Mouse (Mus musculus): ENCODE data around the gene Dcaf8. TPM values are rescaled to one million over a fixed set of nuclear protein-coding genes. Genes with fewer than 3 reads are reported as not detected.

Gene Dcaf8
- polyA plus RNA-seq, 1 experiment from 2014 or later = 140 TPM

- no peaks in the 10 kb centered on the region for H3K27me3 ChIP-seq
- H3K27ac ChIP-seq (replicated peaks) = no peak overlapping the region
- H3K4me1 ChIP-seq = no peaks in the 10 kb centered on the region
- H3K9ac ChIP-seq = no peak overlapping the region
- no peak overlapping the region for H3K4me2 ChIP-seq (replicated peaks)
- no peak overlapping the region for H3K4me3 ChIP-seq (replicated peaks)
- ATAC-seq (ENCODE audit: insufficient number of reproducible peaks, low FRiP score, low TSS enrichment, low read depth) = no peak
- no peaks in the 10 kb centered on the region for H3K9me3 ChIP-seq (replicated peaks)
- 73% methylated on average over 7 of the region's 7 CpGs for WGBS
- H3K36me3 ChIP-seq = peaks cover 62% of the 10 kb centered on the region
Measured at GRCm38 (mm10) chr1:172179102-172179501, 31.2 kb downstream of the Dcaf8 start.

GRCm38 (mm10) chr1:172180881-172181280, 33.0 kb downstream of the Dcaf8 start:
- Histone ChIP-seq H3K4me2 (replicated peaks) (no peak overlapping the region), H3K36me3 (peaks cover 47% of the 10 kb centered on the region), H3K4me3 (replicated peaks) (no peak overlapping the region), H3K27me3 (no peaks in the 10 kb centered on the region), H3K9me3 (replicated peaks) (no peaks in the 10 kb centered on the region), H3K4me1 (no peaks in the 10 kb centered on the region), H3K9ac (no peak overlapping the region), H3K27ac (replicated peaks) (no peak overlapping the region)
- ATAC-seq (ENCODE audit: insufficient number of reproducible peaks, low FRiP score, low TSS enrichment, low read depth) = no peak
- 50% methylated on average over 4 of the region's 4 CpGs for WGBS

DNA sequence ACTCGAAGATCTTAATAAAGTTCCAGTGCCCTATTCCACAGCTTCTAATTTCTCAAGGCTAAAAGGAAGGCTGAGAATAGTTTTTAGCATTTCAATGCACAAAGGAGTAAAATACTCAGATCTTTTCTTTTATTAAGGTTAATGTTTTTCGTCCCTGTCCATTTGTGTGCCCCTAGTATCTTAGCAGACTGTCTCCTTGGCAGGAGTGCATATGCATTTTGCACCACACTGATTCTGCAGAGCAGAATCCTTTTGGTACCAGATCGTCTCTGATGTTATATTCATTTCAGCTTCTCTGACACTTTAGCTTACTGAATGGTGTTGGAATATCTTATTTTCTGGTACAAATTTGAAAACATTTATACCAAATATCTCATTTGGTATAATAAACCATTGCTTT, 33.9 kb downstream of the Dcaf8 start:
- H3K4me1 ChIP-seq = no peaks in the 10 kb centered on the region
- WGBS = 90% methylated on average over 3 of the region's 3 CpGs
- ATAC-seq (ENCODE audit: insufficient number of reproducible peaks, low FRiP score, low TSS enrichment, low read depth) = no peak
- H3K4me3 ChIP-seq (replicated peaks) = no peak overlapping the region
- peaks cover 52% of the 10 kb centered on the region for H3K36me3 ChIP-seq
- H3K27me3 ChIP-seq = no peaks in the 10 kb centered on the region
- H3K9me3 ChIP-seq (replicated peaks) = no peaks in the 10 kb centered on the region
- no peak overlapping the region for H3K27ac ChIP-seq (replicated peaks)
- H3K9ac ChIP-seq = no peak overlapping the region
- H3K4me2 ChIP-seq (replicated peaks) = no peak overlapping the region

DNA sequence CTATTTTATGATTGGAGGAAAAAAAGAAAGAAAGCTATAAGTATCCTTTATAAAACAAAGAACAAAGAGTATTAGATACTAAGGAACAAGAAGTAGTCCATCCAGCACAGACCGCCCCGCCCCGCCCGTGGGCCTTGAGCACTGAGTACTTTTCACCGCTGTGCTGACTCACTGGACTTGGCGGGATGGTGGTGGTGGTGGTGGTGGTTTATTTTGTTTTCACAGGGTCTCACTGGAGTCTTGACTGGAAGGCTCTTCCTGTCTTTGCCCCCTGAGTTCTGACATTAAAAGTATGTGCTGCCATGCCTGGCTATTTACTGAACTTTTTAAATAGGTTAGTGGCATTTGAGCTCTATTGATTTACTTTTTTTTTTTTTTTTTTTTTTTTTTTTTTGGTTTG, 35.2 kb downstream of the Dcaf8 start:
- Histone ChIP-seq H3K4me3 (replicated peaks) (no peak overlapping the region), H3K27ac (replicated peaks) (no peak overlapping the region), H3K4me2 (replicated peaks) (no peak overlapping the region), H3K9me3 (replicated peaks) (no peaks in the 10 kb centered on the region), H3K4me1 (no peaks in the 10 kb centered on the region), H3K27me3 (no peaks in the 10 kb centered on the region), H3K36me3 (peaks cover 56% of the 10 kb centered on the region), H3K9ac (no peak overlapping the region)
- ATAC-seq (ENCODE audit: insufficient number of reproducible peaks, low FRiP score, low TSS enrichment, low read depth) = no peak
- WGBS = 91% methylated on average over 6 of the region's 6 CpGs

DNA sequence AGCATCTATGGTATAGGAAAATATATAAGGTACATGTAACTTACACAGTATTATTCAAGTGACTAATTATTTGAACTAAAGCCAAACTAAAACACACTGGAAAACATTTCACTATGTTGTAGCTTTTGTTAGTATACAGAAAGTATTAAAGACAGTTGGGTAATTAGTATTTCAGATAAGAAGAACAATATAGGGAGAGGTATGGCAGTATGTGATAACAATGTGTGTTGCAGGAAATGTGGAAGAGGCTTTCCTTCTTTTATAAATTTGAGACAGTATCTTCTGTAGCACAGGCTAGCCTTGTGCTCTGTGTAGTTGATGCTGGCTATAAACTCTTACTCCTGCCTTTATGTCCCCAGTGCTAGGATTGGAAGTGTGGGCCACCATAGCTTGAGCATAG, 36.0 kb downstream of the Dcaf8 start:
- ATAC-seq (ENCODE audit: insufficient number of reproducible peaks, low FRiP score, low TSS enrichment, low read depth) = no peak
- no peak overlapping the region for H3K4me3 ChIP-seq (replicated peaks)
- H3K27ac ChIP-seq (replicated peaks) = no peak overlapping the region
- no peak overlapping the region for H3K9ac ChIP-seq
- H3K4me1 ChIP-seq = no peaks in the 10 kb centered on the region
- no peaks in the 10 kb centered on the region for H3K27me3 ChIP-seq
- no peaks in the 10 kb centered on the region for H3K9me3 ChIP-seq (replicated peaks)
- H3K4me2 ChIP-seq (replicated peaks) = no peak overlapping the region
- H3K36me3 ChIP-seq = peaks cover 59% of the 10 kb centered on the region

GRCm38 (mm10) chr1:172186401-172187289, 38.8 kb downstream of the Dcaf8 start:
- no peak overlapping the region for H3K4me3 ChIP-seq (replicated peaks)
- peaks cover 67% of the 10 kb centered on the region for H3K36me3 ChIP-seq
- H3K9me3 ChIP-seq (replicated peaks) = no peaks in the 10 kb centered on the region
- H3K4me1 ChIP-seq = no peaks in the 10 kb centered on the region
- WGBS = 94% methylated on average over 10 of the region's 10 CpGs
- ATAC-seq (ENCODE audit: insufficient number of reproducible peaks, low FRiP score, low TSS enrichment, low read depth) = no peak
- H3K27me3 ChIP-seq = no peaks in the 10 kb centered on the region
- H3K4me2 ChIP-seq (replicated peaks) = no peak overlapping the region
- no peak overlapping the region for H3K27ac ChIP-seq (replicated peaks)
- H3K9ac ChIP-seq = no peak overlapping the region

GRCm38 (mm10) chr1:172188891-172189290, 41.0 kb downstream of the Dcaf8 start:
- no peak overlapping the region for H3K9ac ChIP-seq
- ATAC-seq (ENCODE audit: insufficient number of reproducible peaks, low FRiP score, low TSS enrichment, low read depth) = no peak
- WGBS = 70% methylated on average over 4 of the region's 4 CpGs
- no peaks in the 10 kb centered on the region for H3K9me3 ChIP-seq (replicated peaks)
- H3K4me1 ChIP-seq = no peaks in the 10 kb centered on the region
- peaks cover 74% of the 10 kb centered on the region for H3K36me3 ChIP-seq
- H3K27me3 ChIP-seq = no peaks in the 10 kb centered on the region
- no peak overlapping the region for H3K4me2 ChIP-seq (replicated peaks)
- H3K4me3 ChIP-seq (replicated peaks) = no peak overlapping the region
- H3K27ac ChIP-seq (replicated peaks) = no peak overlapping the region

GRCm38 (mm10) chr1:172191578-172191977, 43.7 kb downstream of the Dcaf8 start:
- no peaks in the 10 kb centered on the region for H3K9me3 ChIP-seq (replicated peaks)
- no peak overlapping the region for H3K9ac ChIP-seq
- no peaks in the 10 kb centered on the region for H3K27me3 ChIP-seq
- H3K4me1 ChIP-seq = no peaks in the 10 kb centered on the region
- no peak overlapping the region for H3K27ac ChIP-seq (replicated peaks)
- ATAC-seq (ENCODE audit: insufficient number of reproducible peaks, low FRiP score, low TSS enrichment, low read depth) = no peak
- H3K4me3 ChIP-seq (replicated peaks) = no peak overlapping the region
- WGBS = 79% methylated on average over 2 of the region's 2 CpGs
- peaks cover 92% of the 10 kb centered on the region for H3K36me3 ChIP-seq
- H3K4me2 ChIP-seq (replicated peaks) = no peak overlapping the region

DNA sequence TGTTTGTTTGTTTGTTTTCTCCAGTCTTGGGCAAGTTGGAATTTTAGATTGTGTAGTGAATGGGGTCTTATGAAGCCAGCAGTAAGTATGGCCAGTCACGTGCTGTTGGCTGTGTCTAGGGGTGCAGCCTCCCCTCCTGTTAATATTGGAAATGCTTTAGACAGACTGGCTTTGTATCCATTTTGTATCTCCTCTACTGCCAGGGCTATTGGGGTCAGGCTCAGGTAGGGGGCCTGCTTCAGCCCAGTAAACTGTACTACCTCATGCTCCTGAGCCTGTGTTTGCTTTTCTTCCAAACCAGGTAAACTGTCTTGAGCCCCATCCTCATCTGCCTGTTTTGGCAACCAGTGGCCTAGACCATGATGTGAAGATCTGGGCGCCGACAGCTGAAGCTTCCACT, 44.3 kb downstream of the Dcaf8 start:
- Histone ChIP-seq H3K4me1 (no peaks in the 10 kb centered on the region), H3K27me3 (no peaks in the 10 kb centered on the region), H3K4me3 (replicated peaks) (no peak overlapping the region), H3K9me3 (replicated peaks) (no peaks in the 10 kb centered on the region), H3K27ac (replicated peaks) (no peak overlapping the region), H3K36me3 (peaks cover 92% of the 10 kb centered on the region), H3K4me2 (replicated peaks) (no peak overlapping the region), H3K9ac (no peak overlapping the region)
- no peak for ATAC-seq (ENCODE audit: insufficient number of reproducible peaks, low FRiP score, low TSS enrichment, low read depth)
- WGBS = 91% methylated on average over 3 of the region's 3 CpGs

DNA sequence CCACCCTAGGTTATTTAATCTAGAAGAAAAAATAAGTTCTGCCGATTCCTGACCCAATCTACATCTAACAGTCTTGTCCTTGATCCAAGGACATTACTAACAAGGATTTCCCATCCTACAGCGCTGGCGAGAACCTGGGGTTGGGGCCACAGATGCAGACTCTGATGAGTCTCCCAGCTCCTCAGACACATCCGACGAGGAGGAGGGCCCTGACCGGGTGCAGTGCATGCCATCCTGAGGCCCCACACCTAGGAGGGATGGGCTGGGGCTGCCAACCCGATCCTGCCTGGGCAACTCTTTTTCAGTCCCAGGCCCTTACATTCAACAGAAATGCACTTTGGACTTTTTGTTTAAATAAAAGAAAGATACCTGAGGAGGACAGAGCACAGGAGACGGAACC, 46.6 kb downstream of the Dcaf8 start:
- Histone ChIP-seq H3K36me3 (peaks cover 91% of the 10 kb centered on the region), H3K27me3 (no peaks in the 10 kb centered on the region), H3K27ac (replicated peaks) (no peak overlapping the region), H3K9me3 (replicated peaks) (no peaks in the 10 kb centered on the region), H3K9ac (no peak overlapping the region), H3K4me1 (no peaks in the 10 kb centered on the region), H3K4me2 (replicated peaks) (no peak overlapping the region), H3K4me3 (replicated peaks) (no peak overlapping the region)
- ATAC-seq (ENCODE audit: insufficient number of reproducible peaks, low FRiP score, low TSS enrichment, low read depth) = no peak
- 77% methylated on average over 8 of the region's 8 CpGs for WGBS

- Histone ChIP-seq H3K27ac (replicated peaks) (no peak overlapping the region), H3K9ac (no peak overlapping the region), H3K9me3 (replicated peaks) (no peaks in the 10 kb centered on the region), H3K4me1 (peaks cover 18% of the 10 kb centered on the region), H3K36me3 (peaks cover 79% of the 10 kb centered on the region), H3K4me2 (replicated peaks) (no peak overlapping the region), H3K27me3 (no peaks in the 10 kb centered on the region), H3K4me3 (replicated peaks) (no peak overlapping the region)
- no peak for ATAC-seq (ENCODE audit: insufficient number of reproducible peaks, low FRiP score, low TSS enrichment, low read depth)
- 80% methylated on average over 3 of the region's 3 CpGs for WGBS
Measured at GRCm38 (mm10) chr1:172197146-172197545, 49.3 kb downstream of the Dcaf8 start.

- H3K27ac ChIP-seq (replicated peaks) = no peak overlapping the region
- H3K4me3 ChIP-seq (replicated peaks) = no peak overlapping the region
- no peaks in the 10 kb centered on the region for H3K9me3 ChIP-seq (replicated peaks)
- H3K27me3 ChIP-seq = no peaks in the 10 kb centered on the region
- ATAC-seq (ENCODE audit: insufficient number of reproducible peaks, low FRiP score, low TSS enrichment, low read depth) = no peak
- no peak overlapping the region for H3K4me2 ChIP-seq (replicated peaks)
- H3K36me3 ChIP-seq = peaks cover 73% of the 10 kb centered on the region
- H3K9ac ChIP-seq = no peak overlapping the region
- H3K4me1 ChIP-seq = peaks cover 25% of the 10 kb centered on the region
- 79% methylated on average over 5 of the region's 5 CpGs for WGBS
Measured at GRCm38 (mm10) chr1:172197851-172198250, 50.0 kb downstream of the Dcaf8 start.
